Mouse (Mus musculus) gonadal fat pad, adult 2 months (tissue): ENCODE data around the gene Arhgap30. TPM values are rescaled to one million over a fixed set of nuclear protein-coding genes. Genes with fewer than 3 reads are reported as not detected.

Experiments
- DNase-seq: peaks from one replicate; pipeline ENCODE4 v3.0.0-alpha.2; 2012; ENCODE audit warnings: low read depth
- polyA plus RNA-seq: library from polyadenylated mRNA; depleted of rRNA; stranded (reverse); fragments of >200 nt; gene quantifications from 2 replicates; pipeline ENCODE4 v1.2.3, GENCODE M21; 2012

Gene Arhgap30
- polyA plus RNA-seq, 1 experiment, result 4.5 TPM

DNA sequence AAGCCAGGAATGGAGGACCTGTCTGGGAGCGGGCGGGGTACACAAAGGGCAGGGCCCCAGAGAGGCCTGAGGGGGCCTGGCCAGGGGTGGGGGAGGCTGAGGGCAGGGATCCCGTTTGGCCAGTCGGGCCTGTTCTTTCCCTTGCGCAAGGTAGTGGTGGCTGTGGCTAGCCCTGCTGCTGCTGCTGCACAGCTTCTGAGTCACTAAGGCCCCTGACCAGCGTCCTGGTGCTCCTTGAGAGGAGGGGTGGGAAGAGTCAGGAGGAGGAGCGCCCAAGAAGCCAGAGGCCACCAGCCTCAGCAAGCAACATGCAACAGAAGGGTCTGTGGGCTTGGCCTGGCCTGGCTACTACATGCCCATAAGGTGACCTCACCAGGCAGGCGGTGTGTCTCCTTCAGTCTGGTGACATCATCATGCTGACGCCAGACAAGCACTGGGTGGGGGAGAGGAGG lies 13.1 kb upstream of the Arhgap30 start:
- DNase-seq, result no peak

DNA sequence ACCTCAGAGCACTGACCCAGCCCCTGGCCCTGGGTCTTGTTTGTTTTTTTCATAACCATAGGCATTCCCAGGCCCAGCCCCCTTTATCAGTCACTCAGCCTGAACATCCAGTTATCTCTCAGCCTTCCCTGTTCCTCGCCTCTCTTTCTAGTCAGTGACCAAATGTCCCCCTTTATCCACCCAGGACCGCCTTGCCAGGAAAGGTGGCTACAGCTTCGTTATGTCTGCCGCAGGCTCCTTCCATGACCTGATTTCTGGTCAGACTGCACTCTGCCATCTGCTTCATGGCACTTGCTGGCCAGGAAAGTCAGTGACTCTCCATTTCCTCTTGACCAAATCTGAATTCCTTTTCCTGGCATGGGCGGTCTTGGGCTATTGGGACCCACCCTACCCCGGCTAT lies 10.5 kb upstream of the Arhgap30 start:
- DNase-seq, result no peak

DNA sequence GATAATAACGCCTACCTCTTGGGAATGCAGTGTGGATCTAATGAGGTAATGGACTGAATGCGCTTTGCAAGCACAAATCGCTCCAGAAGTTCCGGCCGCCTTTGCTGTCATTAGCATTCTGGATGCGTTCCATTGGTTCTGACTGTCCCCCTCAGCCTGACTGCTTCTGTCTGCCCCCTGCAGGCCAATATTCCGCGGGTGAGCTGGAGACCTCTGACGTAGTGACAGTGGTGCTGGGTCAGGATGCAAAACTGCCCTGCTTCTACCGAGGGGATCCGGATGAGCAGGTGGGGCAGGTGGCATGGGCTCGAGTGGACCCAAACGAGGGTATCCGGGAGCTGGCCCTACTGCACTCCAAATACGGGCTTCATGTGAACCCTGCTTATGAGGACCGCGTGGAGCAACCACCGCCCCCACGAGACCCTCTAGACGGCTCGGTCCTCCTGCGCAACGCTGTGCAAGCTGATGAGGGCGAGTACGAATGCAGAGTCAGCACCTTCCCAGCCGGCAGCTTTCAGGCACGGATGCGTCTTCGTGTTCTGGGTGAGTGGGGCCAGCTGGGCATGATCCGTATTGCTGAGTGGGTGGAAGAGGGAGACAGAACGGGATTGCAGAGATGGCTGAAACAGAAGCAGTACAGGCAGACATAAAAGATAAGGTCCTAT lies 8.7 kb upstream of the Arhgap30 start:
- DNase-seq, result no peak

DNA sequence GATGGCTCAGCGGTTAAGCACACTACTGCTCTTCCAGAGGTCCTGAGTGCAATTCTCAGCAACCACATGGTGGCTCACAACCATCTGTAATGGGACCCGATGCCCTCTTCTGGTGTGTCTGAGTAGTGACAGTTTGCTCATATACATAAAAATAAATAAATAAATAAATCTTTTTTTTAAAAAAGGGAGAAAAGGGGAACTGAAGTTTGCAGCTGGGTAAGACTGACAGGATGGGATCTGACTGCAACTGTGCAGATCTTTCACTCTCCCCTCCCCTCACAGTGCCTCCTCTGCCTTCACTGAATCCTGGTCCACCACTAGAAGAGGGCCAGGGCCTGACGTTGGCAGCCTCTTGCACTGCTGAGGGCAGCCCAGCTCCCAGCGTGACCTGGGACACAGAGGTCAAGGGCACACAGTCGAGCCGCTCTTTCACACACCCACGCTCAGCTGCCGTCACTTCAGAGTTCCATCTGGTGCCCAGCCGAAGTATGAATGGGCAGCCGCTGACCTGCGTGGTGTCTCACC lies 6.6 kb upstream of the Arhgap30 start:
- no peak for DNase-seq

DNA sequence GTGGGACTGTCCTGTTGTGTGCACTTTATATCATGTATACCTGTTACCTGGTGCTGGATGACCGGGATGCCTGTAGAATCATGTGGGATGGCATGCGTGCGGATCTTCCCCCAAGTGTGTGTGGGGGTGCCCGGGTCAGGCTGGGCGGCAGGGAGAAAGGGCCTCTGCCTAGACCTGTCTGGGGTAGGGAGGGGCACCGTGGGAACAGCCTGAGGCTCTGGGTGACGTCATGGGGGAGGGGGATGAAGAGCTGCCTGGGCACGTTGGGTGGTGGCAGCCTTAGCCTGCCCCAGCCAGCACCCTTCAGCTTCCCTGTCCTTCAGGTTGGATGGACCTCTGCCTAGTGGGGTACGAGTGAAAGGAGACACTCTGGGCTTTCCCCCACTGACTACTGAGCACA lies 4.4 kb upstream of the Arhgap30 start:
- no peak for DNase-seq

DNA sequence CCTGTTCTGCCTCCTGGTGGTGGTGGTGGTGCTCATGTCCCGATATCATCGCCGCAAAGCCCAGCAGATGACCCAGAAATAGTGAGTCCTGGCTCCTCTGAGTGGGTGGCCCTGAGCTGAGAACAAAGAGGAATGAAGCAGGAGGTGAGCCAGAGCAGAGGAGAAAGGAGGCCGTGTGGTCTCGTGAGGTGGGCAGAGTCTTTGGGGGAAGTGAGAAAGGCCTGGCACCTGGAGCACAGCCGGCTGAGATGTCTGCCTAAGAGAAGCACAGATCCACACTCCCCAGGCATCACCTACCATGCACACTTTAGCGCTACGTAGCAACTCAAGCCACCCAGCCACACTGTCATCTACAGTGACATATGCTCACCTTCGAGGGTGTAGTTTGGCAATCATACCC lies 3.6 kb upstream of the Arhgap30 start:
- DNase-seq, result no peak

DNA sequence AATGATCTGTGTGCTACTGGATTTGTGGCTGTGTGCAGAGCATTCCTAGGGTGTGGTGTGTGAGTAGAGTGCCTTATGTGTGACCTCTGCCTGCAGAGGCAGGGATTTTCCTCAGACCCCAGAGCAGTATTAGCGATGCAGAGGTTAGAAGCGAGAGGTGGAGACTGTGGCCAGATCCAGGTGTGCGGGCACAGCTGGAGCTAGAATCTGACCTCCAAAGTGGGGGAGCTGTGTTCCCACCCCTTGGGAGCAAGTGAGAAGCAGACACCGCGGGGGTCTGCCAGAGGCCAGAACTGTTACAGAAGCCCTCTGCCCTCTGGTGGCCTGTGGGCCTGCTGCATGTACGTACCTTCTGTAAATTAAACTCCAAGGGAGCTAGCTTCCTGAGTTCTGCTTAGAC lies 1.7 kb upstream of the Arhgap30 start:
- DNase-seq, result no peak

DNA sequence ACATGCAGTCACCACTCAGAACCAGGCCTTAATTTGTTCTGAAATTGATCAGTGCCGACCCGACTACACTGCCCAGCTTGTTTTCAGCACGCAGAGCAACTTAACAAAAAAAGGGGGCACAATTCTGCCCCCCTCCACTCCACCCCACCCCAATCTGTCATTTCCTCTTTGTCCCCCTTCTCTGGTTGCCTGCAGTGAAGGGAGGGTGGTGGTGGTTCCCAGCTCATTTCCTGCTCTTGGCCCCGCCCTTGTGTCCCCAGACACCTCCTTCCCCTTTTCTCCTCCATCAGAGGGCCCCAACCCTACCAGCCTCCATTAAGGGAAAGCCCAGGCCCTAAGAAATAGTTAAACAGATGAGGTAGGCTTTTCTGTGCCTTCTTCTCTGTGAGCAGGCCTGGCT lies 1.3 kb downstream of the Arhgap30 start:
- DNase-seq, result no peak

DNA sequence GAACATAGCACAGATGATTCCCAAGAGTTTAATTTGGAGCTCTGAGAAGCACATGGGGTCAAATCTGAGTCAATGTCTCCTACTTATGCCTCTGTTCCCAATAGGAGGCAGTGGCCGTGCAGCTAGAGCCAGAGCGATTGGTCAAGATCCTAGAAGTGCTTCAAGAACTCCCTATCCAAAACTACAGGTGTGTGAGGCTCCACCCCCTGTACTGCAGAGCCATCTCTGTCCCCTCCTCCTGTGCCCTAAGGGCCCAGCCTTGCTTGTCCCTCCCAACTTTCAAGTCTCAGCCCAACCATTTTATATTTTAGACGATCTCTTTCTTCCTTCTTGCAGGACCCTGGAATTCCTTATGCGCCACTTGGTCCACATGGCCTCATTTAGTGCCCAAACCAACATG lies 13.1 kb downstream of the Arhgap30 start:
- no peak for DNase-seq

DNA sequence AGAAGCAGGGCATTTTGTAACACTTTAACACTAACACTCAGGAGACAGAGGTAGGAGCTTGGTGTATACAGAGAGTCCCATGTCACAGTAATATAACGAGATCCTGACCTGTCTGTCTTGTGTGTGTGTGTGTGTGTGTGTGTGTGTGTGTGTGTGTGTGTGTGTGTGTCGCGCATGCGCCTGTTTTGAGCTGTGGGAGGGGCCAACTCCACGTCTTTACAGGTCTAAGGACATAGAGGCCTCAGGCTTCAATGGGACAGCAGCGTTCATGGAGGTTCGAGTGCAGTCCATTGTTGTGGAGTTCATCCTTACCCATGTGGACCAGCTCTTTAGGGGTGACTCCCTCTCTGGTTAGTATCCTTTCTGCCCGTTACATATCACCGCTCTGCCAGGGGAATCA lies 14.2 kb downstream of the Arhgap30 start:
- no peak for DNase-seq

DNA sequence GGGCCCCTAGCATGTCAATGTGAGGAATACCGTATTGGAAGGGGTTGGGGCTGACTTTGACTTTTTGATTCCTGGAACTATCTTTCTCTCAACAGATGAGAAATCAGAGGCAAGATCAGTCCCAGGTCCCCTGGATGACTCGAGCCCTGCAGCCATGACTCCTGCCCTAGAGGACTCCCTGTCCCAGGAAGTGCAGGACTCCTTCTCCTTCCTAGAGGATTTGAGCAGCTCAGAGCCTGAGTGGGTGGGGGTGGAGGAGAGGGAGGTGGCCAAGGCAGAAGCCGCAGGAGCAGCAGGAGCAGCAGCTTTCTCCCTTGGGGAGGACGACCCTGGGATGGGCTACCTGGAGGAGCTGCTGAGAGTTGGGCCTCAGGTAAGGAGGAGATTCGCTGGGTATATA lies 18.5 kb downstream of the Arhgap30 start:
- no peak for DNase-seq

DNA sequence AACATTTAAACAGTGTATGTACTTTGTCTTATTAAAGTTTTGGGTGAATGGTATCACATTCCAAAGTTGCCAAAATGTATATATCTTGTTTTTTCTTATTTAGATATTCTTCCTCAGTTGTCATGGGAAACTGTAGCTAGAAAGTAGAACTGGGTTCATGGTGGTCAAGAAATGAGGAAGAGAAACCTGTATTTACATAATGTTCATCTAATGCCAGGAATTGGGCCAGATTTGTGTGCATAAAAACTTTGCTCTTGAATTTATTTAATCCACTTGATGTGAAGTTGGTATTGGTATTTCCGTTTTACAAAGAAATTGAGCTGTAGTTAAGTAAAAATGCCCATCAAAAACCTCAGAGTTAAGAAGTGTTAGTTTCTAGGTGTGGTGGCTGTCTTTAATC lies 21.5 kb downstream of the Arhgap30 start:
- DNase-seq, result no peak

DNA sequence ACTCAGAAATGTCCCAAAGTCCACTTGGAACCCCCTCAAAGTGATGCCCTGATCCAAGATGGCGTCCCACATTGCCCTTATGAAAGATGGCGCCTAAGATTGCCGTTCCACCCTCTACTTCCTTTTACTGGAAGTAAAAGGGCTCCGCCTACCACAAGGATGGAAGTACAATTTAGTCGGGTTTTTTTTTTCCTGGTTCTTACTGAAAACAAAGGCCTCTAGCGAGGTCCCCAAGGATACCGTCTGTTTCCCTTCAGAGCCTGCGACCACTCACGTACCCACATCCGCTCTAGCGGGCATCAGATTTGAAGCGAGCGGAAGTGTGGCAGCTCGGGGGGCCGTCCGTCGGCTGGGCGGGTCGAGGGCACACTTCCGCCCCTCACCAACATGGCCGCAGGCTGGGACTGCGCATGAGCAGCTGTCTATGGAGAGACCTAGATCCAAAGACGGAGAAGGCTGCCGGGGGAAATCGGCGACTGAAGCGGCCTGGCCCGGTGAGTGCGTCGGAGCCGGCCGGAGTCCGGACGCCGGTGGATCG lies 22.3 kb downstream of the Arhgap30 start, which contains the start of gene Usf1:
Usf1 (plus strand) TSS at position 367 of the 538 bp plus-strand sequence.
- DNase-seq, result peak; percentile 65

DNA sequence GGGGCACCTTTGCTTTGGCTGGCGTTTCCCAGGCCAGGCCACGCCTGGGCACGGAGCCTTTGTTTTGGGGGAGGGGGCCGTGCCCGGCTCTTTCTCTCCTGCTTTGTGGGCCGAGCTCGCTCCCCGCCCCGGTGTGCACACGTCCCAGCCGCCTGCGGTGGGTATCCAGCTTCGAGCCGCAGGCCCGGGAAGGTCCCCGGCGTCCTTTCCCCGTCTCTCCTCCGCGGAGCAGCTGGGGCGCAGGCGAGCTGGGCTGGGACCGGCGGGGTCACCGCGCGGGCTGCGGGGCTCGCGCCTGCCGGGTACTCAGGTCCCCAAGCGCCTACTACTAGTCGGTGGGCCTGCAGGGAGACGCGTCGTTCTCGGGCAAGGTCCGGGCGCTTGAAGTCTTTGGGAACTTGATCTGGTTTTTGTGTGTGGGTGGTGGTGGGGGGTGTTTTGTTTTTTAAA lies 22.8 kb downstream of the Arhgap30 start:
- DNase-seq, result no peak

DNA sequence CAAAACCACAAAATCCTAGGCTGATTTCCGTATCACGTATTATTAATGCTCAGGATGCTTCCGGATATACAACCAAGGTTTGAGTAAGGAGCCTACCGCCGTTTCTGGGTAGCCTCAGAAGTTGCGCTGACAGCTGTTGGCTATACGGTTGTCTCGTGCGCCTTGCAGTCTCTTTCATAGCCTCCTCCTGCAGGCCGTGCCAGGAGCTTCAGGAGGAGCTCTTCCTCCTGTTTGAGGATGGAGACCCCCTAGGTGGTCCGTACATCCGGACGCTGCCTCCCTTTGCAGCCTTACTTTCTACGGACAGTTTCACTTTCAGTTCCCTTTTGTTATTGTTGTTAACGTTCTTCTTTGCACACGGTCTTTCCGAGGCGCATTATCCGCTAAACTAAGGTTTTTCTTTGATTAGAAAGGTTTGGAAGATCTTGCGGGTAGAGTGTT lies 23.3 kb downstream of the Arhgap30 start:
- DNase-seq, result no peak

DNA sequence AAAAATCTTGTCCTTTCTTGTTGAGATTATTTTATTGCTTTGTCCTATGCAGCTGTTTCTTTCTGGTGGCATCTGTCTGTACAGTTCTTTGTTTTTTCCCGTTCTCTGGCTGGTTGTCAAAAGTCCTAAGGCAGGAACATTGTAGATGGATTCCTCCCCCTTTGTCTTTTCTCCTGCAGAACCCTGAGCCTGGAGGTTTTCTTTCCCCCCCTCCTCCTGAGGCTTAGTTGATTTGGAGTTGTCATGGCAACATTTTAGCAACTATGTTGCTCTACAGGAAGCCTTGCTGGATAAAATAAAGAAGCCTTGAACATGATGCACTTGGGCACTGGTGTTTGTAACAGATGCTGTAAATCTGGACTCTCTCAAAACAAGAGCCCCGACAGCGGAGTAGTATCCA lies 23.7 kb downstream of the Arhgap30 start:
- DNase-seq, result peak; percentile 37

DNA sequence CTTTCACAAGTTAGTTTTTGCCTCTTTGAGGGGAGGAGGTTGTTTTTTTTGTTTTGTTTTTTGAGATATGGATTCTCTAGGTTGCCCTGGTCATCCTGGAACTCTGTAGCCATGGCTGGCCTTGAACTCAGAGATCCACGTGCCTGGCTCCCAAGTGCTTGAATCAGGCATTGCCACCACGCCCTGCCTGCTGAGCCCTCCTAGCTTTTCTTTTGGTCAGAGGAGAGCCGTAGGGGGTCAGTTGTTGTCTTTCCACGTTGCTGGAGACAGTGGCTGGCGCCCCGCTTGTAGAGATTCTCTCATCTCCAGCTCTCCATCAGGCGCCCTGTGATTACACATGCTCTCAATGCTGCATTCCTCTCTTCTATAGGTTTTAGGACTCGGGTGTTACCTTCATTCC lies 24.9 kb downstream of the Arhgap30 start:
- DNase-seq, result no peak

DNA sequence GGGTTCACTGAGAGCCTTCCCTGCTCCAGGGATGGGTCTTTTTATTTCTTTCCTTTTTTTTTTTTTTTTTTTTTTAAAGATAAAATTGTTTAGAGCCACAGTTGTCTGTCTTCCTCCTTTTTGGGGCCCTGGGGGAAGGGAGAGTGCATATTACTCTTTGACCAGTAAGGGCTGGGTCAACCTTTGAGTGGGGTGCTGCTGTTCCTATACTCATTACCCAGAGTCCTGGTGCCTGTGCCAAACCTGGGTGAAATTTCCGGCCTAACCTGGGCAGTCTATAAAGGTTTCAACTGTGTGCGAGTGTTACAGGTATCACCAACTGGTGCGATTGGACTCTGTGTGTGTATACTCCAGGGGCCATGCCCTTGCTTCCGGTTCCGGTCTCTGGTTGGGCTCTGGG lies 29.9 kb downstream of the Arhgap30 start, which contains the start of gene Tstd1:
Tstd1 (plus strand) TSS at position 213 of the 400 bp plus-strand sequence.
- DNase-seq, result no peak

DNA sequence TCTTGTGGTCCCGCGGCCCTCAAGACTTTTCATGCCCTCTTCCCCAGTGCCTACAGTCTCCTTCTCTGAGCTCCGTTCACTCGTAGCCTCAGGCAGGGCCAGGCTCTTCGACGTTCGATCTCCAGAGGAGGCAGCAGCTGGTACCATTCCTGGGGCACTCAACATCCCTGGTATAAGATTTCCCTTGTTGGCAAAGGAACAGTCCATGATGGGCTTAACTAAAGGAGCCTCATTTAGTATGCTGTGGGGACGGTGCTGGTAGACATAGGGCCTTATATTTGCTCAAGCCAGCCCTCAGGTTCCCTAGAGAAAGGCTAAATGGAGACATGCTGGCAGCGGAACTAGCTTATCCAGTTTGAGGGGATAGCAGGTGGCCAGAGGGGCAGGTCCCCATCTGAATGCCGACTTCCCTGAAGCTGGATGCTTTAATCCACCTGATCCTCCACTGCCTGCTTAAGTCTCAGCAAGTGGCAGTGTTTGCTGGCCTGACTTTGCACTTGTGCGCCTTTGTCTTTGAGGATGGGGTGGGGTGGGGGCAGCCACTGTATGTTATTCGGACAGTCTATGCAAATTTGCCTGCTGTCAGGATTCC lies 30.6 kb downstream of the Arhgap30 start:
- DNase-seq, result no peak

DNA sequence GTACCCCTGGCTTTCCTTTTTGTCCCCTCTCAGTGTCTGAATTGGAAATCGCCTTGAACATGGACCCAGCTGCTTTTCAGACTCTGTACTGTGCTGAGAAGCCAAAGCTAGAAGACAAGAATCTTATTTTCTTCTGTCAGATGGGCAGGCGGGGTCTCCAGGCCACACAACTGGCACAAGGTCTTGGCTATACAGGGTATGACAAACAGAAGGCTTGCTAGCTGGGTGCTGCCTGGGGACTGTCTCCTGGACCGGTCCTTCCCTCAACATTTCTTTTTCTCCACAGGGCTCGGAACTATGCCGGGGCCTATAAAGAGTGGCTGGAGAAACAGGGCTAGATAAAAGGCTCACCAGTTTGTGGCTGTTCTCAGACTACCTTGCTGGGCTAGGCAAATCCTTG lies 31.2 kb downstream of the Arhgap30 start:
- no peak for DNase-seq

DNA sequence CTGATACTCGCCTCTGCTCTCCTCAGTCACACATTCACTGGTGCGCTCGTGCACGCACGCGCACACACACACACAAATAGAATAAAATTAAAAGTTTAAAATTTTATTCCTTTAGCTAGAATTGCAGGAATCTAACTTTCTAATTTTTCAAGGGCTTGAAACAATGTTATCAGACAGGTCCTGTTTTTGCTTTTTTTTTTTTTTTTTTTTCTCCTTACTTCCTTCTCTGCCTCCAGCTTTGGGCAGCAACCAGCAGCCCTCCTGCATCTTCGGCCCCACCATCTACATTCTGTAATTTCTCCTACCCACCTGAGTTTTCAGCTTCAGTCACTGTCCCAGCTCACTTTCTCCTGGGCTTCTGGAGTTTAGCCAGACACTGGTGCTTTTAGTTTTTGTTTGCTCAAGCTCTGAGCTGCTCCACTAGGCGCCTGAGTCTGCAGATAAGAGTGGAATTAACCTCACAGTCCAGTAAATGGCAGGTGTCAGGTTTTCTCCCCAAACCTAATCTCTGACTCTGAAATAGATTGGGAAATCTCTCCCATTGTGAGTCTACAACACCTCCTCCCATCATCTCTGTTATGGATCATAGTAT lies 33.8 kb downstream of the Arhgap30 start:
- no peak for DNase-seq

DNA sequence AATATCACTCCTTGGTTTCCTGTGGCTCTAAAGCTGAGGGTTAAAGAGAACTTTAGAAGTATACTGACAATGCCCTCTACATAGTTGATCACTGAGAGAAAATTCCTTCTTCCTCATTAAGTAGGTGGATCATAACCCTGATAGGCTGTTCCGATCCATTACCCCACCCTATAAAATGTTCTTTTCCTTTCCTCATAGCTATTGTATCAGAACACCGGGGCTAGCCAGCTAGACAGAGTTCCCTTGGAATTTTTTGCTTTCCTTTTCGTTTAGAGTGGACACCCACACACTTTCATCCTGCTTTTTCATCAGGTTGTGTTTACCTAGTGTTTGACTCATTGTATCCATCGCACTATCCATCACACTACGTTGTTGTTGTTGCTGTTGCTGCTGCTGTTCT lies 35.9 kb downstream of the Arhgap30 start:
- no peak for DNase-seq

DNA sequence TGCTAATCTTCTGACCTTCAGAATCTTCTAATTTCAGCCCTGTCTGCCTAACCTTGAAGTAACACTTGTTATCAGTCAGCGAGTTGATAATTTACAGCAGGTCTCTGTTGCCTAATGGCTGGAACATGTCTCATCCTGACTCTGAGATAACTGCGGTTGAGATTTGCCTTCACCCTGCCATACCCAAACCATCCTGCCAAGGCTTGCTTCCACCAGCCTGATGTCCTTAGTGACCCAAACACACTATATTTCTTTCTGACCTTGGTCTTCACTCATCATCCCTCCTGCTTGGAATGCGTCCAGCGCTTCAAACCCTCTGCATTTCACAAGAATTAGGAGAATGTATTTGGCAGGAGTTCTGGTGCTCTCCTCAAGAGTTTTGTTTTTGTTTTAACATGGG lies 36.4 kb downstream of the Arhgap30 start:
- DNase-seq, result no peak
